Mouse (Mus musculus) ES-E14 (cell line): ENCODE results near the gene Cpne5. TPM values are rescaled to one million over a fixed set of nuclear protein-coding genes. Genes with fewer than 3 reads are reported as not detected.

ENCODE experiments used
- DNase-seq: peaks from one replicate; pipeline ENCODE4 v3.0.0-alpha.2; 2013; ENCODE audit warnings: low read depth, low spot score
- H3K27ac ChIP-seq: 2 replicates; pipeline ENCODE4 v1.5.1; 2012; ENCODE audit warnings: low read depth, mild to moderate bottlenecking, low read length, moderate library complexity, mixed read lengths; ENCODE audit not compliant: poor library complexity, insufficient read depth, severe bottlenecking
- H3K36me3 ChIP-seq: 2 replicates; pipeline ENCODE4 v1.6.1; 2012; ENCODE audit warnings: mild to moderate bottlenecking, low read length, moderate library complexity, mixed read lengths; ENCODE audit not compliant: control insufficient read depth, poor library complexity, insufficient read depth, severe bottlenecking
- H3K4me1 ChIP-seq, 2 experiments: fragments of 150-350 bp in 1 of 2; sonication (generic) in 1 of 2; 2 replicates each; pipeline ENCODE4 v1.6.1; 2012; ENCODE audit warnings: low read length in 2 of 2, mild to moderate bottlenecking in 1 of 2, mixed read lengths in 1 of 2; ENCODE audit not compliant: control insufficient read depth in 2 of 2, insufficient read depth in 2 of 2, poor library complexity in 1 of 2
- H3K4me3 ChIP-seq, 2 experiments: fragments of 150-350 bp in 1 of 2; sonication (generic) in 1 of 2; 2 replicates each; pipeline ENCODE4 v1.5.1; 2012; ENCODE audit warnings: low read length in 2 of 2, low read depth in 1 of 2, mild to moderate bottlenecking in 1 of 2, mixed read lengths in 1 of 2; ENCODE audit not compliant: insufficient read depth in 1 of 2, poor library complexity in 1 of 2, severe bottlenecking in 1 of 2
- H3K9ac ChIP-seq: 2 replicates; pipeline ENCODE4 v1.6.1; 2012; ENCODE audit warnings: low read depth, mild to moderate bottlenecking, low read length, mixed read lengths; ENCODE audit not compliant: poor library complexity, insufficient read depth, severe bottlenecking
- H3K9me3 ChIP-seq: fragments of 150-350 bp; sonication (generic); 2 replicates; pipeline ENCODE4 v1.6.1; 2012; ENCODE audit warnings: low read depth, mild to moderate bottlenecking, low read length; ENCODE audit not compliant: control insufficient read depth, insufficient read depth
- CHD2 ChIP-seq: IDR thresholded peaks from 2 replicates; pipeline ENCODE4 v1.6.1; 2014; ENCODE audit warnings: mild to moderate bottlenecking, low read depth, low read length, inconsistent platforms
- HCFC1 ChIP-seq: IDR thresholded peaks from 2 replicates; pipeline ENCODE4 v1.6.1; 2012; ENCODE audit warnings: low read length, inconsistent platforms, borderline replicate concordance; ENCODE audit not compliant: insufficient read depth
- MAFK ChIP-seq: IDR thresholded peaks from 2 replicates; pipeline ENCODE4 v1.6.1; 2014; ENCODE audit warnings: mild to moderate bottlenecking, low read depth, low read length, inconsistent platforms; ENCODE audit not compliant: insufficient read depth
- ZC3H11A ChIP-seq: IDR thresholded peaks from 2 replicates; pipeline ENCODE4 v1.6.1; 2012; ENCODE audit warnings: low read depth, mild to moderate bottlenecking, inconsistent platforms, low read length, borderline replicate concordance
- ZNF384 ChIP-seq: IDR thresholded peaks from 2 replicates; pipeline ENCODE4 v1.6.1; 2012; ENCODE audit warnings: low read depth, low read length, inconsistent platforms
- in situ Hi-C, 2 experiments: fragments of 600-800 bp; cut with MboI; formaldehyde crosslinking; loops; one replicate each; pipeline ENCODE4 v1.15.1; 2025; ENCODE audit warnings: low sequenced_read_pairs in 2 of 2, inconsistent platforms in 1 of 2; ENCODE audit not compliant: unreplicated experiment in 2 of 2
- total RNA-seq: library from RNA; depleted of rRNA; stranded (reverse); fragments of 300-350 nt; gene quantifications from 2 replicates; pipeline ENCODE4 v1.2.3, GENCODE M21; 2012

The Cpne5 gene
- total RNA-seq, 1 experiment, result 5.1 TPM

GRCm38 (mm10) chr17:29136236-29136635, 101.7 kb downstream of the Cpne5 start:
- no peak for TF ChIP-seq ZC3H11A
- TF ChIP-seq HCFC1, result no peak
- no peak for TF ChIP-seq ZNF384
- TF ChIP-seq MAFK, result no peak
- TF ChIP-seq CHD2, result no peak
- no peaks in the 10 kb centered on the region for H3K9me3 ChIP-seq
- H3K9ac ChIP-seq, result no peak overlapping the region
- no peak for DNase-seq
- no peak overlapping the region for H3K27ac ChIP-seq
- H3K4me1 ChIP-seq, result peaks cover 0 to 18% of the 10 kb centered on the region in 2 experiments; a peak in 3 of 4 replicates
- no peak overlapping the region for H3K4me3 ChIP-seq
- in situ Hi-C loops, result no loop called here
- H3K36me3 ChIP-seq, result no peaks in the 10 kb centered on the region

GRCm38 (mm10) chr17:29135066-29135465, 102.9 kb downstream of the Cpne5 start:
- TF ChIP-seq ZNF384, result no peak
- no peak for TF ChIP-seq MAFK
- no peak for TF ChIP-seq HCFC1
- no peak for TF ChIP-seq ZC3H11A
- Histone ChIP-seq H3K36me3 (no peaks in the 10 kb centered on the region), H3K27ac (no peak overlapping the region), H3K4me3 (no peak overlapping the region), H3K9me3 (no peaks in the 10 kb centered on the region), H3K4me1 (peaks cover 0 to 18% of the 10 kb centered on the region in 2 experiments; a peak in 3 of 4 replicates), H3K9ac (no peak overlapping the region)
- DNase-seq, result no peak
- in situ Hi-C loops, result no loop called here

DNA sequence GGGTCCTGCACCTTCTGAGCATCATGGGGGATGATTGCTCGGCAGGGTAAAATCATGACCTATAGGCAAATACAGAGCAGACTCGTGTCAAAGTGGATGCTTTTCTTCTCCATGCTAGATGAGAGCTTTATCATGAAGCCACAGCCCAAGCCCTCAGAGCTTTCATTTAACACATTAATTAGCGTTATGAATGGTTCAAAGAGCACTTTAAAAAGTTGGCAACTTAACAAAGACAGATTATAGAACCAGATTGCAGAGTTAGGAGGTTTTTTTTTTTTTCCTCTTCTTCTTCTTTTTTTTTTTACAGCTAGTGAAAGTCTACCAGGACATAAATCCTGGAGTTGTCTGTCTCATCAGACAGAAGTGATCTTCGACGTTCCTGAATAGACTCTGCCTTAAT, 108.6 kb downstream of the Cpne5 start:
- H3K4me1 ChIP-seq, result peaks cover 0 to 7% of the 10 kb centered on the region in 2 experiments; a peak in 2 of 4 replicates
- in situ Hi-C loops, result no loop called here
- no peak overlapping the region for H3K9ac ChIP-seq
- no peaks in the 10 kb centered on the region for H3K36me3 ChIP-seq
- no peak for DNase-seq
- H3K4me3 ChIP-seq, result no peak overlapping the region
- TF ChIP-seq MAFK (no peak), HCFC1 (no peak), ZNF384 (no peak), CHD2 (no peak), ZC3H11A (no peak)
- no peak overlapping the region for H3K27ac ChIP-seq
- no peaks in the 10 kb centered on the region for H3K9me3 ChIP-seq

GRCm38 (mm10) chr17:29126561-29126960, 111.4 kb downstream of the Cpne5 start:
- H3K36me3 ChIP-seq, result no peaks in the 10 kb centered on the region
- no peaks in the 10 kb centered on the region for H3K9me3 ChIP-seq
- H3K4me1 ChIP-seq, result peaks cover 0 to 6% of the 10 kb centered on the region in 2 experiments; a peak in 2 of 4 replicates
- H3K9ac ChIP-seq, result no peak overlapping the region
- H3K4me3 ChIP-seq, result no peak overlapping the region
- in situ Hi-C loops, result no loop called here
- TF ChIP-seq HCFC1 (no peak), CHD2 (no peak), ZNF384 (no peak), ZC3H11A (no peak), MAFK (no peak)
- H3K27ac ChIP-seq, result no peak overlapping the region
- DNase-seq, result no peak

DNA sequence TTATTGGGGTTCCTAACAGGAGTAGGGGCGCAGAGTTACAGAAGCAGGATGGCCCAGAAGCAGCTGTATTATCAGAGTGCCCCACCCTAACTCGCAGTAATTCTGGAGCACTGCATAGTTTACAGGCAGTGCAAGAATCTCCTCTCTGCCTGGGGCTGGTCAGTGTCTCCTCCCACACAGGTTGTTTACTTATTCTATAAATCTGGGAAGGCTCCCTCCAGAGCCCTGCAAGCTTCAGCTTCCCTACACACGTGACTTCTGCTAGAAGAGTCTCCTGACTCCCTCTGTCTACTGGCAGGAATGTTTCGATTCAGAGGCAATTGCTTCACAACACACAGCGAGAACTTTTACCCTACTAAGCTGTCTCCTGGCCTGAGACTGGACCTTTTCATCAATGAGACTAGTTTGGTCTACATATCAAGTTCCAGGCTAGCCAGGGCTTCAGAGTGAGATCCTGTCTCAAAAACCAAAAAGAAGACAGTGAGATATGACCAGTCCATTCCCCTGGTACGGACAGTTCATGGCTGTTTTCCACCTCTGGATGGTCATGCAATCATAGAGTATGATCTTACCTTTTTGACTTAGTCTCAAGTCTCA, 114.3 kb downstream of the Cpne5 start:
- no peak overlapping the region for H3K4me3 ChIP-seq
- no peak overlapping the region for H3K9ac ChIP-seq
- H3K27ac ChIP-seq, result no peak overlapping the region
- no peaks in the 10 kb centered on the region for H3K36me3 ChIP-seq
- peaks cover 0 to 6% of the 10 kb centered on the region in 2 experiments; a peak in 2 of 4 replicates for H3K4me1 ChIP-seq
- no peak for DNase-seq
- TF ChIP-seq CHD2 (no peak), MAFK (no peak), ZC3H11A (no peak), ZNF384 (no peak), HCFC1 (no peak)
- in situ Hi-C loops, result no loop called here
- no peaks in the 10 kb centered on the region for H3K9me3 ChIP-seq
